Mouse (Mus musculus): ENCODE data around the gene Pcnx4.

GRCm38 (mm10) chr12:72620856-72621255 is 84.7 kb downstream of the Pcnx4 start:
- TF ChIP-seq POLR2A (IDR thresholded peaks at IDR 0.05; ENCODE audit: extremely low read depth, insufficient read depth, low read length) (no peak), CTCF (IDR thresholded peaks at IDR 0.05; ENCODE audit: extremely low read depth, insufficient read depth, low read length) (no peak)

Data from cortical plate, adult 2 months (tissue).